Mouse (Mus musculus): ENCODE measurements around the gene Hap1. TPM values are rescaled to one million over a fixed set of nuclear protein-coding genes. Genes with fewer than 3 reads are reported as not detected.

The Hap1 gene
- total RNA-seq, 2 experiments from 2014 or later: 169 to 174 TPM

DNA sequence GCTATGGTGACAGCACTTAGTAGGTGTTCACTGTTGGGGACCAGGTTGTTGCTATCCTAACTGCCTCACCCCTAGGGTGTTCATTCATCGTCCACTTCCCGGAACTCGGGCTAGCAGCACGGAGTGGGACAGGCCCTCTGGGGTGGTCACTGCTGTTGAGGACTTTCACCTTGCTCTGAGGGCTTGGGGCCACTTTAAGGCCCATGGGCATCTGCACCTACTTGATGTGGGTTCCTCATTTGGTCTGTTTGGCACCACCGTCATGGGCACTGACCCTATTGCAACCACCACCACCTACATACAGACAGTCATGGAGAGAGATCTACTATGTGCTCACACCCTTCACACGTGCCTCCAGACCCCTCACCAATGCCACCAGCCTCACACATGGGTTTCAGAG lies 31.2 kb upstream of the Hap1 start:
- Histone ChIP-seq H3K27ac (no peak overlapping the region), H3K4me3 (no peak overlapping the region)
- DNase-seq (ENCODE audit: low spot score in 2 of 2): no peak
- TF ChIP-seq CTCF (conservative IDR thresholded peaks at IDR 0.05): no peak

DNA sequence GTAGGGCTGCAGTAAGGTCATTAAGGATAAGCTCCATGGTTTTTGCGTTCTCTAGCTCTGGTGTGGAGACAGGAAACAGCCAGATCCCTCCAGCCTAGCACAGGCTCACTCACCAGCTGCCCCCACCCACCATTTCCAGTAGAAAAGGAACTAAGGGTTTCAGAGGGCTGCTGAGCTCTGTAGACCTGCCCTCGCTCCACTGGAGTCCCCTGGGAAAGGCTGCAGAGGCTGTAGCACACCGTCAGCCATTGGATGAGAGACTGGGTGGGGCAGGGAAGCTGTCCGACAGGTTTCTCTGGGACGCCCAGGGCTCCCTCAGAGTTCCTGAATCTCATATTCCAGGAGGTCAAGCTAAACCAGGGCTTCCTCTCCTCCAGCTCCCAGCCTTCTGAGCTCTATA lies 30.7 kb upstream of the Hap1 start:
- DNase-seq (ENCODE audit: low spot score in 2 of 2): no peak
- no peak for TF ChIP-seq CTCF (conservative IDR thresholded peaks at IDR 0.05)
- H3K4me3 ChIP-seq: no peak overlapping the region
- H3K27ac ChIP-seq: no peak overlapping the region

DNA sequence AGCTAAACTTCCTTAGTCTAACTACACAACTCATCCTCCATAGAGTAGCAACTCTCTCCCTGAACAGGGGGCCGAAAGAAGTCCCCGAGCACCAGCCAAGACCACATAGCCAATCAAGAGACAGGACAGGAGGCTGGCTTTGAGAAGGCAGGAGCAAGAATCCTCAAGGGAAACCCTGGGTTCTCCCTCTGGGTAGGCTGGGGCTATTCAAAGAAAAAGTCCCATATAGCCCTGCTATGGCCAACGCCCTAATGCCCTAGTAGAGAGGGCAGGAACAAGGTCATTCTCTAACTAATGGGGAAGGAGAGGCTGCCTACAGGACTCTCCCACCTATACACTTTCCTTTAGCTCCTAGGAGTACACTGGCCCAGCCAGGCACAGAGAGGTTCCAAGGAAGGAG lies 29.1 kb upstream of the Hap1 start:
- no peak overlapping the region for H3K27ac ChIP-seq
- no peak overlapping the region for H3K4me3 ChIP-seq
- no peak for TF ChIP-seq CTCF (conservative IDR thresholded peaks at IDR 0.05)
- DNase-seq (ENCODE audit: low spot score in 2 of 2): no peak

DNA sequence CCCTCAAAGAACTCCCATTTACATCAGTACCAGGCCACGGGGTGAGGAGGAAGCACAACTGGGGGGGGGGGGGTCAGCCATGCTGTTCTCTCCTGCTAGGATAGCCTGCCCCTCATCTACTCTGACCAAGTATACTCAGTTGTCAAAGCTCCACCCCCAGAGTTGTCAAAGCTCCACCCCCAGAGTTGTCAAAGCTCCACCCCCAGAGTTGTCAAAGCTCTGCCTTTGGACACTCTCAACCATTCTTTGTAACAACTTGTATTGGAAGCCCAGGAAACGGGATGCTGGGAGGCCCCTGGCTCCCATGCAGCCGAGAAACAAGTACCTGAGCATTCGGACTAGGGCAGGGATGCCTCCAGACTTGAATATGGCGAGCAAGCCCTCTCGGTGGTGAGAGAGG lies 26.8 kb upstream of the Hap1 start:
- no peak for TF ChIP-seq CTCF (conservative IDR thresholded peaks at IDR 0.05)

DNA sequence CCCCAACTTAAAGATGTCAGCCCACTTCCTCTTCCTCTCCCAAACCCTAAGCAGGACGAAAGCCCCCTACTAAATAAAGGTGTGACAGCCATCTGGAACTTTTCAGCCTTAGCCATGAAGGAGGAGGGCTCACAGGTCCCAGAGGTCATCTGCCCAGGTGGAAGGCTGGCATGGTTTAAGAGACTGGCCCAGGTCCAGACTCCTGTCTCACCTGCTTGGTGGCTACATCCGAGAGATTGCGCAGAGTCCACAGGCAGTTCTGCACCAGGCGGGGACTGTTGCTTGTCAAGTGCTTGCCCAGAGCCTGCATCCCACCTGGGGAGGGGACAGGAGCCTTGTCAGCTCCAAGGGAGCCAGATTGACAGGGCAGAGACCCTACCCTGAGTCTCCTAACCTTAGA lies 23.4 kb upstream of the Hap1 start:
- no peak for TF ChIP-seq CTCF (conservative IDR thresholded peaks at IDR 0.05)
- no peak overlapping the region for H3K4me3 ChIP-seq
- no peak for DNase-seq (ENCODE audit: low spot score in 2 of 2)
- no peak overlapping the region for H3K27ac ChIP-seq

More for the DNA sequence above, 26.8 kb upstream of the Hap1 start:
- Histone ChIP-seq H3K27ac (no peak overlapping the region), H3K4me3 (no peak overlapping the region)
- no peak for DNase-seq (ENCODE audit: low spot score in 2 of 2)

DNA sequence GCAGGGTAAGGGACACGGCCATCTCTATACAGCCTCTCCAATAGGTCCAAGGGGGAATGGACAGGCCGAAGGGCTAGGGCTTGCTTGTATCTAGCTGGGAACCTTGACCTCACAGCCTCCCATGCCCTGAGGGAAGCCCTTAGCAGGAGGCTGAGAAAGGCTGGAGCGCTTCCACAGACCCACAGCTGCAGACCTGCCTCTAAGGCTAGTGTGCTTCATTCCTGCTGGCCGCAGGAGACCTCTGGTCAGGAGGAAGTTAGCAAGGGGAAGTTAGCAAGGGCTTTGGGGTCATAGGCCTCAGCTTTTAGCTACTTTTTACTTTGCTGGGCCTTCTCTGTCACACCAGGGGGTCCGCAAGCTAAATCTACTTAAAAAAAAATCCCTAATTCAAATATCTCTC lies 22.5 kb upstream of the Hap1 start:
- Histone ChIP-seq H3K27ac (no peak overlapping the region), H3K4me3 (no peak overlapping the region)
- DNase-seq (ENCODE audit: low spot score in 2 of 2): no peak
- TF ChIP-seq CTCF (conservative IDR thresholded peaks at IDR 0.05): no peak

DNA sequence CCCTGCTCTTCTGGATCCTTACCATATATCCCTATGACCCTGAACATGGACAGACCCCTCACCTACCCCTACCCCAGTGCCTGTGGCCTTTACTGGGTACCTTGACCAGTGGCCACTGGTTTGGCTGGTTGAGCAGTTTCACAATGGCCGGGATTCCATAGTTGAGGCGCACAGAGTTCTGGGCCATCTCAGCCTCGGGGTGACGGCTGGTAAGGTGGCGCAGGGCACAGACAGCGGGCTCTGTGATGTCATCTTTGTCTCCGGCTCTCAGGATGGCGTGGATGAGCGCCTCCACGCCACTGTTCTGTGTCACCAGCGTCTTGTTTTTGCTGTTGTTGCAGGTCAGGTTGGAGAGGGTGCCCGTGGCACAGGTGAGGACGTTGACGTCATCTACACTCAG lies 22.1 kb upstream of the Hap1 start:
- no peak overlapping the region for H3K4me3 ChIP-seq
- TF ChIP-seq CTCF (conservative IDR thresholded peaks at IDR 0.05): no peak
- DNase-seq (ENCODE audit: low spot score in 2 of 2): no peak
- H3K27ac ChIP-seq: no peak overlapping the region

DNA sequence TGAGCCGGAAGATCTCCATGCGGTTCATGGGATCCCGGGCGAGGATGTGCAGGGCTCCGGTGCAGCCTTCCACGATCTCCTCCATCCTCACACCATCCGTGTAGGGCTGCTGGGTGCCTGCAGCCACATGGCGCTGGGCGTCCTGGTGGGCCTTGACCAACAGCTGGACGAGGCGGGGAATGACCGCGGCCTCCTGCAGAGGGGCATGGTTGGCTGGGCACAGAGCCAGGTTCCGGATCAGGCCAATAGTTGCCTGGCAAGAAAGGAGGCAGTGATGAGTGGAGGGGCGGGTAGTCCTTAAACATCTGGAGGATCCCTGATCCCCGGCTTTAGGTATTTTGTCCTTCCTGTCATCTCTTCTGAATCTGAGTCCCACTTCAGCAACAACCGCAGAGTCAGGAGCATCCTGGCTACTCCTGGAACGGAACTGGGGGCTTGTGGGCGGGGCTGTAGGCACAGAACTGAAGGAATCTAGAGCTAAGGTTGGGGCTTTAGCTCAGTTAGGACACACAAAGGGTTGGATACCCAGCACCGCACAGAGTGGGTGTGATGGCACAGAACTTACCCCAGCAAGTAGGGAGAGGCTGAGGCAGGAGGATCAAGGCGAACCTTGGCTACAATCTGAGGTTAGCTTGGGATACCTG lies 20.9 kb upstream of the Hap1 start:
- DNase-seq (ENCODE audit: low spot score in 2 of 2): no peak
- Histone ChIP-seq H3K4me3 (no peak overlapping the region), H3K27ac (no peak overlapping the region)
- TF ChIP-seq CTCF (conservative IDR thresholded peaks at IDR 0.05): no peak

DNA sequence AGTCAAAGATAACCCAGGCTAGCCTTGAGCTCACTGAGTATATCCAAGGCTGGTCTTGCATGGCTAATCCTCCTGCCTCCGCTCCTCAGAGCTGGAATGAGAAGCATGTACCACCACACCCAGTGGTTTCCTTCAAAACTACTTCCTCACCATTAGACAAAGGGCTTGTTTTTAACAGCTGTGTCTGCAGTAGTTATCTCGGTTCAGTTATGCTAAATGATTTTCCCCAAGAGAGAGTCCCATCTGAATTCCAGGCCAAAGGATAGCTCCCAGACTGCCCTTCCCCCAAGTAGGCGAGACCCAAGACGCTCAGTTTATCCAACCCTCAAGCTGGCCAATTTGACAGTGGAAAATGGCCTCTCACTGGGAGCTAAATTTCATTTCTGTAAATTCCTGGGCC lies 20.1 kb upstream of the Hap1 start:
- no peak for TF ChIP-seq CTCF (conservative IDR thresholded peaks at IDR 0.05)
- H3K27ac ChIP-seq: no peak overlapping the region
- DNase-seq (ENCODE audit: low spot score in 2 of 2): no peak
- H3K4me3 ChIP-seq: no peak overlapping the region

DNA sequence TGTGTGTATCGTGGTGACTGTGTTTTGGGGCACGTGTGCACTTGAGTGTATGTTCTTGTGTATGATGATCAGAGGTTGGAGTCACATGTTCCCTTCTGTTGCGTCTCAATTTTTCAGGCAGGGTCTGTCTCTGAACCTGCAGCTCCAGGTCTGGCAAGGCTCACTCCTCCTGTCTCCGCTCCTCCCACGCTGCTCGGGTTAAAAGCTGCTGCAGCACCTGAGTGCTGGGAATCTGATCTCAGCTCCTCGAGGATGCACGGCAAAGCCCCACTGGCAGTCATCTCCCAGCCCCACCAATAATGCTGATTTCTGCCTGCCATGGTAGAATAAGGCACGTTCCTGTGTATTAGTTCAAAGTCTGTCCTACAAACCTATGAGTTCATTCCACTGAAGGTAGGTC lies 19.2 kb upstream of the Hap1 start:
- Histone ChIP-seq H3K27ac (no peak overlapping the region), H3K4me3 (no peak overlapping the region)
- no peak for DNase-seq (ENCODE audit: low spot score in 2 of 2)
- no peak for TF ChIP-seq CTCF (conservative IDR thresholded peaks at IDR 0.05)

DNA sequence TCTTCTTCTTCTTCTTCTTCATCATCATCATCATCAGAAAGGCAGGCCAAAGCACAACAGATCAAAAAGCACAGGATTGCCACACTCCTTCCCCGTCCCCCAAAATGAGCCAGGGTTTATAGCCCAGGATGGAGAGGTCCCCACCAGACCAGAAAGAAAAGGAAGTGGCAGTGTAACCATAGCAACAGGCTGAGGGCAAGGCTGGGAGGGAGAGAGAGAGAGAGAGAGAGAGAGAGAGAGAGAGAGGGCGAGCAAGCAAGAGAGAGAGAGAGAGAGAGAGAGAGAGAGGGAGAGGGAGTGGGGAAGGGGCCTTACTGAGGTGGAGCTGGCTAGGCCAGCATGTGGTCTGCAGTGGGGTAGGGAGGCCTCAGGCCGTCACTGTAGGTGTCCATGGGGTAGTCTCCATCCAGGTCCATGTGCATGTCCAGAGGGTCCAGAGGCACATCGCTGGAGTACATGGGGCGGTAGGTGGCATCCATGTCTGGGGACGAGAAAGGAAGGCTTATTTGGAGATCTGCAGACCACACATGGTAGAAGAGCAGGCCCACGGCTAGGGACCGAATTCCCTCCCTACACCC lies 16.1 kb upstream of the Hap1 start:
- no peak for DNase-seq (ENCODE audit: low spot score in 2 of 2)
- no peak overlapping the region for H3K4me3 ChIP-seq
- TF ChIP-seq CTCF (conservative IDR thresholded peaks at IDR 0.05): no peak
- no peak overlapping the region for H3K27ac ChIP-seq

DNA sequence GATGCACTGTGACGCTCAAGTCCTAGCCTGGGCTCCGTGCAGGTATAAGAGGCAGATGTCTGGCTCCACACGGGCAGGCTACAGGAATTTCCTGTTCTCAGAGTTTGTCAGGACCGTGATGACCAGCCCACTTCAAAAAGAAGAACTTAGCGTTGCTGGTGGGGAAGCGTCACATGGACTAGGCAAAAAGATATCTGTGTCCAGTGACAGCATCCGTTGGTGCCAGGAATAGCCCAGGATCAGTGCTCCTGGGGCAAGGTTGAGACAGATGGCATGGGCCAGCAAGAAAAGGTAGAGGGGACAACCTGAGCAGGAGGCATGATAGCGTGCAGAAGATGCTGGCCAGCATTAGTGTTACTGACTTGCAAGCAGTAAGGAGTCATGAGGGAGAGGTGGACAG lies 13.9 kb upstream of the Hap1 start:
- TF ChIP-seq CTCF (conservative IDR thresholded peaks at IDR 0.05): no peak
- no peak for DNase-seq (ENCODE audit: low spot score in 2 of 2)
- H3K27ac ChIP-seq: no peak overlapping the region
- no peak overlapping the region for H3K4me3 ChIP-seq

DNA sequence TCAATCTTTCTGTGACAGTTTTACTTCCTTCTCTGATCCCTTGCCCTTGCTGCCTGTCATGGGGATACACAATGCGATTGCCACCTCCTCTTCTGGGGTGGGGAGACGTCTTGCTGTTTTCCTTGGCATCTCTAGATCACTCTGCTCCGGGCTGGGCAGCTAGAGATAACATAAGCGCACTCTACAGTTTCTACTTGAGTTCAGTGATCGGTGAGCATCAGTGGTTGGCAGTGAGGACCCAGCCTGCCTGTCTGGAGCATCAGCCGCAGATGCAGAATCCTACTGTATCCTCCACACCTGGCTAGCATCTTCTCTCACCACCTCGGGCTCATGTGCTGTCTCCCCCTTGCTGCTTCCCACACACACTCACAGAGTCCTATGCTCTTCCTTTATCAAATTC lies 13.2 kb upstream of the Hap1 start:
- Histone ChIP-seq H3K4me3 (no peak overlapping the region), H3K27ac (no peak overlapping the region)
- no peak for DNase-seq (ENCODE audit: low spot score in 2 of 2)
- TF ChIP-seq CTCF (conservative IDR thresholded peaks at IDR 0.05): no peak

DNA sequence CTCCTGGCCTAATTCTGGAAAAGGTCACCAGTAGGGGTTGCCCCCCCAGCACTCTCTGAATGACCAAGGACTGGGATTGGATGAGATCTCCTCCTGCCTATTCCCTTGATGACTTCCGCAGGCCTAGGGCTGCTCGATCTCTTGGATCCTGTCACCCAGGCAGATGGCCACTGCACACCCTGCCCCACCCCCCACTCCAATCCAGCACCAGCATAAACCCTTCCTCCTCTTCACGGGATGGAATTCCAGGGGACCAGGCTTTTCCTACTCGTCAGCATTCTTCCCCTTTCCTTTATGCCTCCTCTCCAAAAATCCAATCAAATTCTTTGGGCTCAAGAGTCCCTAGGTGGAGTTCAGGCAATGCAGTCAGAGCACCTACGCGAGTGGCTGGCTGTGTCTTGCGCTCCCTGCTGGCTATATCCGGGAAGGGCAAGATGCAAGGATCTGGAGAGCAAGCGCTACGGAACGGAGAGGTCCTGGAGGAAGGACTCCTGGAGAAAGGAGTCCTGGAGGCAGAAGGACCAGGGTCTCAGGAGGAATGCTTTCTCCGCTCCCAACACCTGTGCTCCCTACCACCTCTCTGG lies 7.1 kb upstream of the Hap1 start:
- peak in 1 of 2 experiments; percentile 66 for DNase-seq (ENCODE audit: low spot score in 2 of 2)
- Histone ChIP-seq H3K27ac (no peak overlapping the region), H3K4me3 (no peak overlapping the region)
- peak; percentile 84 for TF ChIP-seq CTCF (conservative IDR thresholded peaks at IDR 0.05)
